Mouse (Mus musculus) brown adipose tissue, adult 24 weeks (tissue): ENCODE data around the gene Olfr1454. TPM values are rescaled to one million over a fixed set of nuclear protein-coding genes. Genes with fewer than 3 reads are reported as not detected.

Experiments used
- H3K27ac ChIP-seq: fragments of 200-500 bp; replicated peaks from 2 replicates; pipeline ENCODE4 v1.5.1; 2012; ENCODE audit warnings: low read depth, mild to moderate bottlenecking, low read length
- H3K4me1 ChIP-seq: fragments of 200-500 bp; 2 replicates; pipeline ENCODE4 v1.6.1; 2012; ENCODE audit warnings: low read length, mixed read lengths; ENCODE audit not compliant: control insufficient read depth, insufficient read depth, insufficient read length
- H3K4me3 ChIP-seq: fragments of 200-500 bp; 2 replicates; pipeline ENCODE4 v1.5.1; 2012; ENCODE audit warnings: low read depth, mild to moderate bottlenecking, low read length, moderate library complexity; ENCODE audit not compliant: insufficient read depth
- polyA plus RNA-seq: library from polyadenylated mRNA; stranded (reverse); fragments of >200 nt; gene quantifications from 2 replicates; pipeline ENCODE4 v1.2.4, GENCODE M21; 2012; ENCODE audit not compliant: missing spikeins, insufficient read depth, insufficient read length

The Olfr1454 gene
- not detected in 2 replicates for polyA plus RNA-seq

- Histone ChIP-seq H3K27ac (no peak within 1 kb of the TSS), H3K4me3 (no peak within 1 kb of the TSS), H3K4me1 (no peaks in the 10 kb centered on the region)
These were observed at the start of gene Olfr1454 for GRCm38 (mm10) chr19:13060310-13060709. Gene Olfr1454, plus strand, starts transcription at chr19:13060610.

GRCm38 (mm10) chr19:13028227-13028626 lies 32.2 kb upstream of the Olfr1454 start, which contains the start of gene Olfr1453:
Gene Olfr1453, minus strand, starts transcription at chr19:13028327.
- no peak within 1 kb of the TSS for H3K27ac ChIP-seq
- no peaks in the 10 kb centered on the region for H3K4me1 ChIP-seq
- no peak within 1 kb of the TSS for H3K4me3 ChIP-seq

GRCm38 (mm10) chr19:13093908-13094307 lies 33.5 kb downstream of the Olfr1454 start:
- Histone ChIP-seq H3K4me3 (no peak overlapping the region), H3K27ac (no peak overlapping the region), H3K4me1 (no peaks in the 10 kb centered on the region)

GRCm38 (mm10) chr19:13097791-13098190 lies 37.4 kb downstream of the Olfr1454 start, which contains the start of gene Olfr1457:
Gene Olfr1457, minus strand, starts transcription at chr19:13097891.
- Histone ChIP-seq H3K4me1 (no peaks in the 10 kb centered on the region), H3K27ac (no peak within 1 kb of the TSS), H3K4me3 (no peak within 1 kb of the TSS)

GRCm38 (mm10) chr19:13106675-13107074 lies 46.3 kb downstream of the Olfr1454 start, which contains the start of gene Olfr1458:
Gene Olfr1458, minus strand, starts transcription at chr19:13106775.
- Histone ChIP-seq H3K4me1 (no peaks in the 10 kb centered on the region), H3K27ac (no peak within 1 kb of the TSS), H3K4me3 (no peak within 1 kb of the TSS)

Other genes starting within 250 kb of the Olfr1454 start
- gene Gm5244, start 213.9 kb upstream of the Olfr1454 start, polyA plus RNA-seq, result not detected in 2 replicates
- not detected in 2 replicates for gene Olfr1444, start 203.3 kb upstream of the Olfr1454 start, polyA plus RNA-seq
- not detected in 2 replicates for gene Olfr1445, start 176.8 kb upstream of the Olfr1454 start, polyA plus RNA-seq
- gene Olfr1446, start 167.1 kb upstream of the Olfr1454 start, polyA plus RNA-seq, result not detected in 2 replicates
- gene Olfr1447, start 156.9 kb upstream of the Olfr1454 start, polyA plus RNA-seq, result not detected in 2 replicates
- gene Olfr1448, start 136.2 kb upstream of the Olfr1454 start, polyA plus RNA-seq, result not detected in 2 replicates
- gene Olfr1449, start 129.8 kb upstream of the Olfr1454 start, polyA plus RNA-seq, result not detected in 2 replicates
- gene Olfr1450, start 110.4 kb upstream of the Olfr1454 start, polyA plus RNA-seq, result not detected in 2 replicates
- not detected in 2 replicates for gene Olfr1451, start 65.6 kb upstream of the Olfr1454 start, polyA plus RNA-seq
- gene Olfr1453, start 32.3 kb upstream of the Olfr1454 start, polyA plus RNA-seq, result not detected in 2 replicates
- gene Olfr1457, start 37.3 kb downstream of the Olfr1454 start, polyA plus RNA-seq, result not detected in 2 replicates
- gene Olfr1458, start 46.2 kb downstream of the Olfr1454 start, polyA plus RNA-seq, result not detected in 2 replicates
- not detected in 2 replicates for gene Olfr1459, start 88.9 kb downstream of the Olfr1454 start, polyA plus RNA-seq
- not detected in 2 replicates for gene Olfr1461, start 102.4 kb downstream of the Olfr1454 start, polyA plus RNA-seq
- gene Olfr1462, start 125.1 kb downstream of the Olfr1454 start, polyA plus RNA-seq, result not detected in 2 replicates
- gene Olfr1463, start 170.7 kb downstream of the Olfr1454 start, polyA plus RNA-seq, result not detected in 2 replicates